Mouse (Mus musculus) mesoderm, embryonic 11.5 days (tissue): ENCODE data around the gene Slc25a47.
"Not testable (repeated sequence)": the region's sequence is repeated elsewhere in the genome, so short reads cannot be mapped to it uniquely, and the experiment has no call there.

Source experiments
- DNase-seq: peaks from one replicate; pipeline ENCODE4 v3.0.0-alpha.2; 2012; ENCODE audit warnings: low read depth, low spot score

The Slc25a47 gene

DNA sequence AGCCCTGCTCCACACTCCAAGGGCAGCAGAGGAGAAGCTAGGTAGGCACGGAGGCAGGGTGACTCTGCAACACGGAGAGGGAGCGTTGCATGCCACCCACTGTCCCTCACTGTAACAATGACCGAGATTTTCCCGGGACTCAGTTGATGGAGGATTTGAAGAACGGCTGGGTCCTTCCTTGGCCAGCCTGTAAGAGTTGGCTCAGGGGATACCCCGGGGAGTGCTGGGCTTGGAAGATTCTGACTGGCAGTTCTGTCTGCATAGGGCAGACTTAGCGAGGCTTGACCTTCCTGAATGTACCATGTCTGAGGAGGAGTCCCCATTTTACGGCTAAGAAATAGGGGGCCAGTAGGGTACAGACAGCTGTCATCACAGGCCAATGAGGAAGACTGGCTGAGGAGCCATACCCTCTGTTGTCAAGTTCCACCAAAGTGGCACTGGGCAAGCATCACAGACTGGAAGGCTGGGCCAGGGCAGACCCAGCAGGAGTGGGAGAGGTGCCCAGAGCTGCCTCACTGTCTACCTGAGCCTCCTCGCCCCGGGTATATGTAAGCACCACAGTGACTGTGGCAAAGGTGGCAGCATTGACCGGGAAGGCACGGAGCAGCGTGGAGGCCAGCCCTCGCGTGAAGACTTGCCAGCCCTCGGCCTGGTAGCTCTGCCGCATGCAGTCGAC, 9.4 kb upstream of the Slc25a47 start:
- no peak for DNase-seq

GRCm38 (mm10) chr12:108826958-108827535, 8.8 kb upstream of the Slc25a47 start:
- DNase-seq: no peak

DNA sequence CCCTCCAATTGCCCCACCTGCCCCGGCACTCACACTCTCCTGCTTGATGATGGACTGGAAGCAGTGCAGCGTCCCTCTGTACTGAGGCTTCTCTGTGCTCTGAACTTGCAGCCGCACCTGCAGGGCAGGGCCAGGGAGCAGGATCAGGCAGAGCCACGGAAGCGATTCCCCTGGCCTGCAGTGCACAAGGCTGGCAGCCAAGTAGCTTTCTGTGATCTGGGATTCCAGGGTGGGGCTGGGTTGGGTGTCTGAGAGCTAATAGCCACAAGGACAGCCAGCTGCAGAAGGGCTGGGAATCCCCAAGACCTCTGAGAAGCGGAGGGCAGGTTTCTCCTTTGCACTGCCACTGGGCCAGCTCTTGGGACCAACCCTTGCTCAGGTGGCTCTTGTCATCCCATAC, 8.2 kb upstream of the Slc25a47 start:
- no peak for DNase-seq

DNA sequence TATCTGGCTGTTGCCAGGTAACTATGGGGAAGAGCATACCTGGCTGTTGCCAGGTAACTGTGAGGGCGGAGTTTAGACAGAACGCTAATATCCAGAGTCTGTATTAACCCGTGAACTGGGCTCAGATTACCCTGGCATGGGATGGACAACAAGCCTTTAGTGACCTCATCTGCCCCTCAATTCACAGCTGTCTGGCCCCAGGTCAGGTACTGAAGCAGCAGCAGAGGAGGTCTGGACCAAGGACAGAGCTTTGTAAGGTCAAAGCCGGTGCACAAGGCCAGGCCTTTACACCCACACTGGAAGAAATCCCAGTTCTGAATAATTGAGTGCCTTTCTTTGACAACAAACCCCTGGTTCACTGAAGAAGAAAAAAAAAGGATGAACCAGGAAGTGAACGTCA, 6.2 kb upstream of the Slc25a47 start:
- DNase-seq: no peak

GRCm38 (mm10) chr12:108830358-108830757, 5.5 kb upstream of the Slc25a47 start:
- no peak for DNase-seq

DNA sequence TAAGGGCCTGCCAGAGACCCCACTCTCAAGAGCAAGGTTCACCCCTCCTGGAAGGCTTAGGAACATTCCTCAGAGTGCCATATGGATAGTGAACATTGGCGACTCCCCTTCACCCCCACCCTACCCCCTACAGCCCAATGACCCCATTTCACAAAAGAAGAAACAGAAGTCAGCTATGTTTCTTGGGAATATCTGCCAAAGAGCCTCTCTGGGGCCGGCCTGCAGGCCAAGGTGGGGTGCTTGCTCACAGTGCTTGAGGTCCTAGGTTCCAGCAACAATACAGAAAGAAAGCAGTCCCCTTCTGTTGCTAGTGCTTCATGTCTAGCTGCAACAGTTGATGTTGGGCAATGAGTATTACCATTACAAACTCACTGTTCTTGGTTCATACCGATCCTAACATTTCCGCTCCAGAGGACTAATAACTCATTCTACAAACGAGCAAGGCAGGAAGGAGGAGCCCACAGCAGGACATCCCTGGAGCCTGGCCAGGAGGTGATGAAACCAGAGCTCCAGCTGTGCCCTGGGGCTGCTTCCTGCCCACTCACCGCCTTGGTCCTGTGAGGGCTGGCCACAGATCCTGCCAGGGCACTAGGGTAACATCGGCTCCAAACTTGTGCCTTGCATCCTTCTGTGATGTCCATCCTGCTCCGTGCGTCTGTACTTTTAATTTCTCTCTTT, 3.7 kb upstream of the Slc25a47 start:
- DNase-seq: no peak

GRCm38 (mm10) chr12:108832851-108833250, 3.0 kb upstream of the Slc25a47 start:
- no peak for DNase-seq

GRCm38 (mm10) chr12:108833408-108833807, 2.4 kb upstream of the Slc25a47 start:
- DNase-seq: no peak

- DNase-seq: no peak
Measured at GRCm38 (mm10) chr12:108834337-108834736, 1.5 kb upstream of the Slc25a47 start.

- DNase-seq: no peak
Measured at GRCm38 (mm10) chr12:108834786-108835185, 1.1 kb upstream of the Slc25a47 start.

GRCm38 (mm10) chr12:108835208-108835839, 522 bp upstream of the Slc25a47 start:
- no peak for DNase-seq

DNA sequence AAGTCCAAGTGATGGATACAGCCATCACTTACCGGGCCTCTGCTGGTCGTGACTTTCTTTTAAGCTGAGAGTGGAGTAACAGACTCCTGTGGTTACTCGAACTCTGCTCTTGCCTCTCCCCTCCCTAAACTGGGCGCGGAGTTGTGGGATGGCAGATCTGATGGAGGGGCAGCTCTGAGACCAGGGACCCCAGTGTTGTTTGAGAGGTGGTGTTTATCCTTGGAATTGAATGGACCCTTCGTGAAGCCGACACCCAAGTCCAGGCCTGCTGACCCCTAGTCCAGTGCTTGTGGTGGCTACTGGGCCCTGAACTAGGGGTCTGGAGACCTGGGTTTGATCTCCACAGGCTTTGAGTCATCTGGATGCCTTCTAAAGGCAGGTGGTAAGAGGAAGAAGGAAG, 876 bp downstream of the Slc25a47 start:
- DNase-seq: no peak

DNA sequence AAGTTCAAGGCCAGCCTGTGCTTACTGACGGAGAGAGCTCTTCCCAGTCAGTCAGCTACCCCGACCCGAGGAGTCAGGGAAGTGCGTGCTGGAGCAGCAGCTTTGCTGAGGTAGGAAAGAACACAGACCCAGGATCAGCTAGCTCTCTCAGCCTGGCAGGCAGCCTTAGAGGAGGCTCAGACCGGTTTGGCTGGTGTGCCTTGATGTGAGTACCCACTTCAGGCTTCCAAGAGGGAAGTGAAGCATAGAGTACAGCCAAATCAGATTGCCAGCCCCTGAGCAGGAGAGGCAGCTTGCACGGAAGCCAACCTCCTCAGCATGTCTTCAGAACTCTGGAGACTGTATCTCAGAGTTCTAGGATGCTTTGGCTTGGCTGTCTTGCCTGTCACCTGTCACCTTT, 5.3 kb downstream of the Slc25a47 start:
- no peak for DNase-seq

GRCm38 (mm10) chr12:108842663-108843062, 6.8 kb downstream of the Slc25a47 start:
- no peak for DNase-seq

GRCm38 (mm10) chr12:108848033-108848432, 12.2 kb downstream of the Slc25a47 start:
- DNase-seq: not testable (repeated sequence)

- no peak for DNase-seq
Measured at GRCm38 (mm10) chr12:108849488-108850022, 13.7 kb downstream of the Slc25a47 start.

DNA sequence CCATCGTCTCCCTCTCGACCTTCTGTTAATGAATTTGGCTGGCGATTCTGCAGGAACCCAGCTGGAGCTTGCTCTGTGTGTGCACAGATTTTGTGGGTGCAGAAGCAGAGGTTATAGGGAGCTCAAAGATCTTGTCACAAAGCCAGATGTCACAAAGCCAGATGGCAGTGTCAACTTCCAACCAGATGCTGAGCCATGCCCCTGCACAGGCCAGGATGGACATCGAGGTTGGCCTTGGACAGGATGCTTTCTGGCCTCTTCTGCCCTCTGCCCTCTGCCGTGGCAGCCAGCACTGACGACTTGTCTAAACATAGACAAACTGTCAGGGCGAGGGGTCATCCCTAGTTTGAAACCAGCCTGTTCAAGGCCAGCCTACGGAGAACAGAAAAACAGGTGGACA, 14.3 kb downstream of the Slc25a47 start:
- DNase-seq: no peak

- DNase-seq: no peak
Measured at GRCm38 (mm10) chr12:108850886-108851285, 15.0 kb downstream of the Slc25a47 start.

GRCm38 (mm10) chr12:108852822-108853221, 17.0 kb downstream of the Slc25a47 start:
- no peak for DNase-seq

DNA sequence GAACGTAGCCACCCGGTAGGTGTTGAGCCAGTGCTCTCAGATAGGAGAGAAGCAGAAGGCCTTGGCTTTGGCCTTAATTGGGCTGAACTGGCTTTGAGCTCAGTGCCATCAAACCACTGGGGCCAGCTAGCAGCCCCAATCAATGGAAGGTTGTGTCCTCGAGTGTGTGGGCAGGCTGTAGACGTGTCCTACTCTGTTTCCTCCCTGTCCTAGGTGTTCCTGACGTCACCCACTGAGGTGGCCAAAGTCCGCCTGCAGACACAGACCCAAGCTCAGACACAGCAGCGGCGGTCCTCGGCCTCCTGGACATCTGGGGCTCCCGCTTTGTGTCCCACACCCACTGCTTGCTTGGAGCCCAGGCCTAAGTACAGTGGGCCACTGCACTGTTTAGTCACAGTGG, 19.2 kb downstream of the Slc25a47 start:
- DNase-seq: no peak

GRCm38 (mm10) chr12:108856186-108856585, 20.3 kb downstream of the Slc25a47 start:
- no peak for DNase-seq

- no peak for DNase-seq
Measured at GRCm38 (mm10) chr12:108857109-108857508, 21.3 kb downstream of the Slc25a47 start.
